Mouse (Mus musculus) cerebellum, adult 2 months (tissue): ENCODE data around the gene 4930432M17Rik.

Experiments
- CTCF ChIP-seq: fragments of 200-500 bp; IDR thresholded peaks from 2 replicates; pipeline ENCODE4 v1.5.1; 2011; ENCODE audit warnings: low read depth, mild to moderate bottlenecking, control low read depth, low read length, moderate library complexity, borderline replicate concordance; ENCODE audit not compliant: insufficient read depth
- POLR2A ChIP-seq: fragments of 200-500 bp; IDR thresholded peaks from 2 replicates; pipeline ENCODE4 v1.6.1; 2011; ENCODE audit warnings: low read length, control low read depth, borderline replicate concordance; ENCODE audit not compliant: insufficient read depth

GRCm38 (mm10) chr3:121646364-121647048, 24.1 kb upstream of the 4930432M17Rik start:
- TF ChIP-seq POLR2A = no peak
- no peak for TF ChIP-seq CTCF
